Mouse (Mus musculus): ENCODE measurements around the gene 2010003K11Rik.
"Not testable (repeated sequence)": the region's sequence is repeated elsewhere in the genome, so short reads cannot be mapped to it uniquely, and the experiment has no call there.

The 2010003K11Rik gene

DNA sequence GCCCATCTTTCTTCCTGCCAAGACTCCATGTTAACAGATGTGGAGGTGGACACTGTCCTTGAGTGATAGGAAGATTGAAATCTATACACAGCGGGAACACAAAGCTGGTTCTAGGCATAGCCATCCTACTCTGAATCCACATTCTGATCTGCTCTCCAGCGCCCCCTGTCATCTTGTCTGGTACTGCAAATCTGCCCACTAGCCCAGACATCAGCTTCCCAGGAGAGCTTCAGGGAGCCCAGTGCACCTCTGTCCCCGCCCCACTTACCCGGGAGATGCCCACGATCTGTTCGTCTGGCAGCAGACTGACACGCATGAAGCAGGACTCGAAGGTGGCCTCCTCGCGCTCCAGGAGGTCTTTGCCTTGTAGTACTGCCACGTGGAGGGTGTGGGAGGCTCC lies 42.2 kb downstream of the 2010003K11Rik start:
- DNase-seq (ENCODE audit: low spot score) = peak; percentile 64

DNA sequence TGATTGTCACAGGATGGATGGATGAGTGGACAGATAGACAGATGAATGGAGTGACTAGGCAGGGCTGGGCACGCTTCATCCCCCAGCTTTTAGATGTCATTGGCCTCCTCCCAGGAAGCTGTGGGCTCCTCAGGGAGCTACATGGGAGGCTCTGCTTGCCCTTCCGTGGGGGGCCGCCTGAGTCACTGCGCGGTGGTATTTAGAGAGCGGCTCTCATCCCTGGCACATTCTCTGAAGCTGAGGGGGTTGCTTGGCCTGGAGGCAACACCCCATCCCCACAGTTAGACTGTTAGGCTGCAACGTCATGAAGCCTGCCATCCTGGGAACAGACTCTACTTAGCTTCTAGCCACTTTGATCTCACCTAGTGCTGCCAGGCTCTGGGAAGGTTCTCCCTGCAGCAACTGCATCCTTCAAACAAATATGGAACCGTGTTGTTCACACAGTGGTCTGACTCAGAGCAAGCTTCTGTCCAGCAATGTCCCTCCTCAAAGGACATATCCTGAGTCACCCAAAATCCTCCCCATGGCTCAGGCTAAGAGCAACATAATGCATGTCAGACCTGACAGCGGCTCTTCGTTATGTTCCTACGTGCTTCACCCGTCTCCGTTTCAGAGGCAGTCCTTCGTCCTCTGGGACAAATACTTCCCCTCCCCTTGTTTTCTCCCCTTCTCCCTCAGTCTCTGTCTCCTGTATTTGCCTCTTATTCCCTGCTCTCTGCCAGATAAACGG lies 43.1 kb downstream of the 2010003K11Rik start:
- no peak for DNase-seq (ENCODE audit: low spot score)

DNA sequence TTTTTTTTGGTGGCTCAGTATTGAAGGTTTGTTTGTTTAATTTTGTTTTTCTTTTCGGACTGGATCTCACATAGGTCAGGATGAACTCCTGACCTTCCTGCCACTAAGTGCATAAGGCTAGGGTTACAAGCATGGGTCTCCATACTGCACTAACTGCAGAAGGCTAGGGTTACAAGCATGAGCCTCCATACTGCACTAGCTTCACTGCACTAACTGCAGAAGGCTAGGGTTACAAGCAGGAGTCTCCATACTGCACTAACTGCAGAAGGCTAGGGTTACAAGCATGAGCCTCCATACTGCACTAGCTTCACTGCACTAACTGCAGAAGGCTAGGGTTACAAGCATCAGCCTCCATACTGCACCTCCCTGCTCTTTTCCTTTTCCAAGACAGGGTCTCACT lies 44.3 kb downstream of the 2010003K11Rik start:
- not testable (repeated sequence) for DNase-seq (ENCODE audit: low spot score)

GRCm38 (mm10) chr19:4452525-4452924 lies 45.9 kb downstream of the 2010003K11Rik start:
- DNase-seq (ENCODE audit: low spot score) = no peak

GRCm38 (mm10) chr19:4451965-4452364 lies 46.4 kb downstream of the 2010003K11Rik start:
- no peak for DNase-seq (ENCODE audit: low spot score)

DNA sequence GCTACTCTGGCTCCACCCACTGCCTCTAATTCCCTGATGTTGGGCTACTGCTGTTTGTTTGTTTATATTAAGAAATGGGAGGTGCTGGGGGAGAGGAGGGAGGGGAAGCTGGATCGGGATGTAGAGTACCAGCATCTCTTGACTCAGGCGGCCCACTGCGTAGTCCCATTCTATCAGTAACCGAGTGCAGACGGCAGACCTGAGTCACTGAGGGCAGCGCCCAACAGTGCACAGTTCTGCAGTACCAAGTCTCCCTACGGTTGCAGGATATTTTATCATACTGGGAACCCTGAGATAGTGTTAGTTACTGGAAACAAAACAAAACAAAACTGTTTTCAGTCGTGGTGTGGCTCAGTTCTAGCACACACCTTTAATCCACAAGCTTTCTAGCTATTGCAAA lies 47.3 kb downstream of the 2010003K11Rik start:
- no peak for DNase-seq (ENCODE audit: low spot score)

GRCm38 (mm10) chr19:4450666-4451065 lies 47.7 kb downstream of the 2010003K11Rik start:
- no peak for DNase-seq (ENCODE audit: low spot score)

DNA sequence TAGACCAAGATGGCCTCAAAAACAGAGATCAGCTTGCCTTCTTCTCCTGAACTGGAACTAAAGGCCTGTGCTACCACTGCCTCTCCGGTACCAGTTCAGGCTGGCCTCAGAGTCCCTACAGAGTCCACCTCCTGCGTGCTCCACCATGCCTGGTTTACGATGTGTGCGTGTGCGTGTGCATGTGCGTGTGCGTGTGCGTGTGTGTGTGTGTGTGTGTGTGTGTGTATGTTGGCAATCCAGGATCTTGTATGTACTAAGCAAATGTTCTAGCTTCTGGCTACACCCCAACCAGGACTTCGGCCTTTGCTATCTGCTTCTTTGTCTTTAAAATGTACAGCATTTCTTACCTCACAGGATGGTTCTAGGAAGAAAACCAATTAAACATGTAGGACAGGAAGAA lies 49.2 kb downstream of the 2010003K11Rik start:
- no peak for DNase-seq (ENCODE audit: low spot score)

DNA sequence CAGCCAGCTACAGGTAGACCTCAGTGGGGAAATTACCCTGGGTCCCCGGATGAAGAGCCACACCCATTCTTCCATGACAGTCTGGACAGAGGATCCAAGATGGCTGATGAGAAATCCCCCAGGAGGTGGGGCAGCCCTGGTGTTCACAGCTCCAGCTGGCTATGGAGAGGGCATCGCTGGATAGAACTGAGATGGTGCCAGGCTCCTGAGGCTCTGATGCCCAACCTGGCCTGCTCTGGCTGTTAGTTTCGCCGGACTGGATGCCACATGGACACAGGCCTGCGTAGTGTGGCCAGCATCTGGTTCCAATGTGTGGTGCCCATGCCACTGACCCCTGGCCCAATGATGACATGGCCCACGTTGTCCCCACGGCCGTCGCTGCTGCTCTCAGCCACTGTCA lies 50.9 kb downstream of the 2010003K11Rik start:
- DNase-seq (ENCODE audit: low spot score) = no peak

Data from ovary, postnatal 14 days (tissue).